Mouse (Mus musculus) ES-E14 (cell line): ENCODE measurements around the gene Ucn. TPM values are rescaled to one million over a fixed set of nuclear protein-coding genes. Genes with fewer than 3 reads are reported as not detected.

ENCODE experiments used
- DNase-seq: peaks from one replicate; pipeline ENCODE4 v3.0.0-alpha.2; 2013; ENCODE audit warnings: low read depth, low spot score
- H3K27ac ChIP-seq: 2 replicates; pipeline ENCODE4 v1.5.1; 2012; ENCODE audit warnings: low read depth, mild to moderate bottlenecking, low read length, moderate library complexity, mixed read lengths; ENCODE audit not compliant: poor library complexity, insufficient read depth, severe bottlenecking
- H3K36me3 ChIP-seq: 2 replicates; pipeline ENCODE4 v1.6.1; 2012; ENCODE audit warnings: mild to moderate bottlenecking, low read length, moderate library complexity, mixed read lengths; ENCODE audit not compliant: control insufficient read depth, poor library complexity, insufficient read depth, severe bottlenecking
- H3K4me1 ChIP-seq, 2 experiments: fragments of 150-350 bp in 1 of 2; sonication (generic) in 1 of 2; 2 replicates each; pipeline ENCODE4 v1.6.1; 2012; ENCODE audit warnings: low read length in 2 of 2, mild to moderate bottlenecking in 1 of 2, mixed read lengths in 1 of 2; ENCODE audit not compliant: control insufficient read depth in 2 of 2, insufficient read depth in 2 of 2, poor library complexity in 1 of 2
- H3K4me3 ChIP-seq, 2 experiments: fragments of 150-350 bp in 1 of 2; sonication (generic) in 1 of 2; 2 replicates each; pipeline ENCODE4 v1.5.1; 2012; ENCODE audit warnings: low read length in 2 of 2, low read depth in 1 of 2, mild to moderate bottlenecking in 1 of 2, mixed read lengths in 1 of 2; ENCODE audit not compliant: insufficient read depth in 1 of 2, poor library complexity in 1 of 2, severe bottlenecking in 1 of 2
- H3K9ac ChIP-seq: 2 replicates; pipeline ENCODE4 v1.6.1; 2012; ENCODE audit warnings: low read depth, mild to moderate bottlenecking, low read length, mixed read lengths; ENCODE audit not compliant: poor library complexity, insufficient read depth, severe bottlenecking
- H3K9me3 ChIP-seq: fragments of 150-350 bp; sonication (generic); 2 replicates; pipeline ENCODE4 v1.6.1; 2012; ENCODE audit warnings: low read depth, mild to moderate bottlenecking, low read length; ENCODE audit not compliant: control insufficient read depth, insufficient read depth
- CHD2 ChIP-seq: IDR thresholded peaks from 2 replicates; pipeline ENCODE4 v1.6.1; 2014; ENCODE audit warnings: mild to moderate bottlenecking, low read depth, low read length, inconsistent platforms
- HCFC1 ChIP-seq: IDR thresholded peaks from 2 replicates; pipeline ENCODE4 v1.6.1; 2012; ENCODE audit warnings: low read length, inconsistent platforms, borderline replicate concordance; ENCODE audit not compliant: insufficient read depth
- MAFK ChIP-seq: IDR thresholded peaks from 2 replicates; pipeline ENCODE4 v1.6.1; 2014; ENCODE audit warnings: mild to moderate bottlenecking, low read depth, low read length, inconsistent platforms; ENCODE audit not compliant: insufficient read depth
- ZC3H11A ChIP-seq: IDR thresholded peaks from 2 replicates; pipeline ENCODE4 v1.6.1; 2012; ENCODE audit warnings: low read depth, mild to moderate bottlenecking, inconsistent platforms, low read length, borderline replicate concordance
- ZNF384 ChIP-seq: IDR thresholded peaks from 2 replicates; pipeline ENCODE4 v1.6.1; 2012; ENCODE audit warnings: low read depth, low read length, inconsistent platforms
- in situ Hi-C, 2 experiments: fragments of 600-800 bp; cut with MboI; formaldehyde crosslinking; loops; one replicate each; pipeline ENCODE4 v1.15.1; 2025; ENCODE audit warnings: low sequenced_read_pairs in 2 of 2, inconsistent platforms in 1 of 2; ENCODE audit not compliant: unreplicated experiment in 2 of 2
- total RNA-seq: library from RNA; depleted of rRNA; stranded (reverse); fragments of 300-350 nt; gene quantifications from 2 replicates; pipeline ENCODE4 v1.2.3, GENCODE M21; 2012; rRNA removed

The Ucn gene
- total RNA-seq, 1 experiment: not detected

GRCm38 (mm10) chr5:31092231-31092975 is 46.2 kb downstream of the Ucn start:
- no peak for DNase-seq
- peak overlapping the region; percentile 61 for H3K9ac ChIP-seq
- H3K4me3 ChIP-seq: peak overlapping the region; percentile 71 to 92
- in situ Hi-C loops: no loop called here
- TF ChIP-seq CHD2: no peak
- TF ChIP-seq ZNF384: no peak
- no peak for TF ChIP-seq HCFC1
- no peak for TF ChIP-seq ZC3H11A
- no peak for TF ChIP-seq MAFK
- peaks cover 2 to 8% of the 10 kb centered on the region in 2 experiments; a peak in 2 of 4 replicates for H3K4me1 ChIP-seq
- H3K36me3 ChIP-seq: no peaks in the 10 kb centered on the region
- no peaks in the 10 kb centered on the region for H3K9me3 ChIP-seq
- H3K27ac ChIP-seq: no peak overlapping the region

Other genes starting within 250 kb of the Ucn start
- gene Ost4, start 231.0 kb downstream of the Ucn start, total RNA-seq: 203 and 229 TPM in 2 replicates
- 14.3 and 16.6 TPM in 2 replicates for gene Emilin1, start 225.4 kb downstream of the Ucn start, total RNA-seq
- 14.9 and 21.2 TPM in 2 replicates for gene Khk, start 217.4 kb downstream of the Ucn start, total RNA-seq
- 14.7 and 21.5 TPM in 2 replicates for gene Cgref1, start 193.2 kb downstream of the Ucn start, total RNA-seq
- 94.2 and 96.4 TPM in 2 replicates for gene Preb, start 178.5 kb downstream of the Ucn start, total RNA-seq
- 0.05 and 0.27 TPM in 2 replicates for gene Tcf23, start 170.2 kb downstream of the Ucn start, total RNA-seq
- gene Atraid, start 90.5 kb downstream of the Ucn start, total RNA-seq: 53.7 and 64.5 TPM in 2 replicates
- gene Slc5a6, start 89.9 kb downstream of the Ucn start, total RNA-seq: 44.1 and 51.3 TPM in 2 replicates
- 154 and 258 TPM in 2 replicates for gene Cad, start 84.0 kb downstream of the Ucn start, total RNA-seq
- gene Dnajc5g, start 32.5 kb downstream of the Ucn start, total RNA-seq: 0.37 and 0.67 TPM in 2 replicates
- gene Slc30a3, start 30.6 kb downstream of the Ucn start, total RNA-seq: 1.5 and 2.5 TPM in 2 replicates
- 1.3 and 2.3 TPM in 2 replicates for gene Trim54, start 22.1 kb downstream of the Ucn start, total RNA-seq
- gene Mpv17, start 15.4 kb upstream of the Ucn start, total RNA-seq: 43.1 and 45.7 TPM in 2 replicates
- gene Gm29609, start 41.1 kb upstream of the Ucn start, total RNA-seq: 3.1 and 6.3 TPM in 2 replicates
- 73.8 and 83.8 TPM in 2 replicates for gene Gtf3c2, start 41.3 kb upstream of the Ucn start, total RNA-seq
- 72.0 and 76.5 TPM in 2 replicates for gene Snx17, start 54.4 kb upstream of the Ucn start, total RNA-seq
- gene Eif2b4, start 54.6 kb upstream of the Ucn start, total RNA-seq: 74.5 and 76.8 TPM in 2 replicates
- 15.2 and 18.5 TPM in 2 replicates for gene Zfp513, start 63.5 kb upstream of the Ucn start, total RNA-seq
- gene Ppm1g, start 81.9 kb upstream of the Ucn start, total RNA-seq: 285 and 294 TPM in 2 replicates
- gene Nrbp1, start 102.0 kb upstream of the Ucn start, total RNA-seq: 42.4 and 53.1 TPM in 2 replicates
- not detected in 2 replicates for gene Gm9970, start 102.4 kb upstream of the Ucn start, total RNA-seq
- 10.5 and 24.6 TPM in 2 replicates for gene Krtcap3, start 112.9 kb upstream of the Ucn start, total RNA-seq
- gene Ift172, start 152.3 kb upstream of the Ucn start, total RNA-seq: 26.9 and 38.1 TPM in 2 replicates
- gene Fndc4, start 157.3 kb upstream of the Ucn start, total RNA-seq: 14.2 and 23.2 TPM in 2 replicates
- gene Gckr, start 158.6 kb upstream of the Ucn start, total RNA-seq: 0.04 TPM in 1 of 2 replicates, not detected in the other